Mouse (Mus musculus): Measurements from ENCODE around the gene Zfp14.

Zfp14 gene

DNA sequence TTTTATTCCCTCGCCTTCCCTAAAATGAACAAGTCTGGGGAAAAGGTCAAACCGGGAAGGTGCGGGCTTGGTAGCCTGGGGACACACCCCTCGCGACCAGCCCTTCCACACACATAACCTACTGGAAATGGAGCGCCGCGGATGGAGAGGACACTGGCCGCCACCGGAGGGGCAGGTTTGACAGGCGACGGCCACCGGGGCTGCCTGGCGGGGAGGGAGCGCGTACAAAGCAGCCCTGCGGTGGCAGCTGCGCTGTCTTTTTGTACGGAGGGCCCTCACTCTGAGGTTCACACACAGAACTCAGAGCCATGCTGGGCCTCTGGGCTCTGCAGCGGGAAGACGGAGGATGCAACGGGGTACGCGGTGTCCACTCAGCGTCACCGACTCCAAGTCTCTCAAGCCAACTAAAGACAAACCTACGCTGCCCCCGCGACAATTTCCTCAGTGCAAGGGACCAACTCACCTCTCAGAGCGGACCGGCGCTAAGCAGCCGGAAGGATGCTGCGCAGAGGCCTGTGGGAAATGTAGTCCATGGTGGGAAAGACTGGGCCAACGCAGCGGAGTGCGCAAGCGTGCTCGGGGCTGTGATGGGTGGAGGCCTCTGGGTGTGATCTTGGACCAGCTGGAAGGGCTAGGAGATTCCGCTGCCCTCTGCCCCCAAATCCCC lies at the start of gene Zfp14:
Zfp14 (minus strand) TSS at position 499 of the 667 bp plus-strand sequence.
- DNase-seq: peak; percentile 92

DNA sequence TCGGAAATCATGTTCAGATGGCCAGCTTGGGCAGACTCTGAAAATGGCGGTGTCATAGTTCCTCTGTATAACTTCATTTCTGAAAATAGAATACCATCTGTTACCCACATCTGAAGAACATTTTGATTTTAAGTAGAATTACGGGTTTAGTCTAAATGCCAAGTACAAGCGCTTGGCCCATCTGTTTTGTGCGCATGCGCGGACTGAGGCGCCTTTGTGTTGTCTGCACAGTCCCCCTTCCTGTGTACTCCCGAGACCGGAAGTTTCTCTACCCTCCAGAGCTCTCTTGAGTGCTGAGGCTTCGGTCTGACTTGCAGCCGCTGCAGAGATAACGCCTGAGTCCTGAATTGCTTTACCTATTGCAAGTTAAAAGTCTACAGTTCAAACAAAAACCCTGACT lies 48.1 kb upstream of the Zfp14 start:
- DNase-seq: peak; percentile 80

- no peak for DNase-seq
Observed at GRCm38 (mm10) chr7:30095551-30096125, 44.5 kb upstream of the Zfp14 start.

DNA sequence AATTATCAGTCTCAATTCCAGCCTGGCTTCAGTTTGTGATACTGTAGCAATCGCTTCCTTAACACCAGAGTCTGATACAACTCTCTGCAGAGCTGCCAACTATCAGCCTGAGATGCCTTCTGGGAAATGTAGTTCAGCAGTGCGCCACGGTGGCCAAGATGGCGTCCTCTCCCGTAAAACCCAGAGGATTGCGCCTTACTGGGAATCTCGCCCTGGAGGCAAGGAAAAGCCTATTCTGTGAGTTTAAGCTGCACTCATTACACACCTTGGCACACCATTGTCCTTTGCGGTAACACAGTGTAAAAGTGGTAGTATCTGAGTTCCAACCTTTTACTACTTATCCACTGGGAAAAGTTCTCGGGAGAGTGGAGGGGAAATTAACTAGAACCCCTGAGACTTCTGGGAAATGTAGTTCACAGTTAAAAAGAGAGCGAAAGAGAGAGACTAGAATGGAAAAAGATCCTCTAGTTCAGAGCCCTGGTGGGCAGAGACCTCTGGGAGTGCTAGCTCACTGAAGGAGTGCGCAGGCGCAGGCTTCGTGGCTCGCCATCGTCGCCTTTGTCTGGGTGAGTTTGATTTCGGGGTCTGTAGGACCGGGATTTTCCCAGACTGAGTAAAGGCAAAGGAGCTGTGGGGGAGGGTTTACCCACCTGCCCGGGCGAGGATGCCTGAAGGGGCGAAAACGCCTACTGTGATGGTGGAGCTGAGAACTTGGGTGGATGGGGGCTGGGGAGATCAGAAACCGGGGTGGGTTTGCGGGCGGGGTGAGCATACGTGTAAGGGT lies 43.7 kb upstream of the Zfp14 start, which contains the start of gene Zfp260:
Zfp260 (plus strand) TSS at position 132 of the 784 bp plus-strand sequence.
- peak; percentile 89 for DNase-seq

- peak; percentile 50 for DNase-seq
Observed at GRCm38 (mm10) chr7:30093918-30094415, 42.8 kb upstream of the Zfp14 start.

- DNase-seq: no peak
Observed at GRCm38 (mm10) chr7:30092666-30093065, 41.5 kb upstream of the Zfp14 start.

DNA sequence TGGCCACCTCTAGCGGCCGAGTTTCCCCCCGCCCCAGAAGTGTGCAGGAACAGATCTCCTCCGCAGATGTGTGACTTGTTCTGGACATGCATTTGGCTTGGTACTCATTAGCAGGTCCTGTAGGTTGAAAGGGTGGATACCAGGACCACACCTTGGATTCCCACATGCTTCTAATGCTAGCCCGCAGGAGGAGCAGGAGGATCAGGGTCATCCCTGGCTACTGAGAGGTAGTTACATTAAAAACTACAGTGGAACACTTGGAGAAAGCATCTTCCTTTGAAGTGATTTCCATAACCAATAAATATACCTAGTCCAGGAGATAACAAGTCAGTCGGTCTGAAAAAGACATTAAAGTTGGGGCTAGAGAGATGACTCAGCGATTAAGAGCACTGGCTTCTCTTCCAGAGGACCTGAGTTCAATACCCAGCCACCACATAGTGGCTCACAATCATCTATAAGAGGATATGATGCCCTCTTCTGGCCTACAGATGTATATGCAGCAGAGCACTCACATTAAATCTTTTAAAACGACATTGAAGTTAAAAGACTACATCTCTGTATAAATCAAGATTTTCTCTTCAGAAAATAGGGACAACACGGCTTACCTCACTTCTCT lies 39.9 kb upstream of the Zfp14 start:
- DNase-seq: no peak

DNA sequence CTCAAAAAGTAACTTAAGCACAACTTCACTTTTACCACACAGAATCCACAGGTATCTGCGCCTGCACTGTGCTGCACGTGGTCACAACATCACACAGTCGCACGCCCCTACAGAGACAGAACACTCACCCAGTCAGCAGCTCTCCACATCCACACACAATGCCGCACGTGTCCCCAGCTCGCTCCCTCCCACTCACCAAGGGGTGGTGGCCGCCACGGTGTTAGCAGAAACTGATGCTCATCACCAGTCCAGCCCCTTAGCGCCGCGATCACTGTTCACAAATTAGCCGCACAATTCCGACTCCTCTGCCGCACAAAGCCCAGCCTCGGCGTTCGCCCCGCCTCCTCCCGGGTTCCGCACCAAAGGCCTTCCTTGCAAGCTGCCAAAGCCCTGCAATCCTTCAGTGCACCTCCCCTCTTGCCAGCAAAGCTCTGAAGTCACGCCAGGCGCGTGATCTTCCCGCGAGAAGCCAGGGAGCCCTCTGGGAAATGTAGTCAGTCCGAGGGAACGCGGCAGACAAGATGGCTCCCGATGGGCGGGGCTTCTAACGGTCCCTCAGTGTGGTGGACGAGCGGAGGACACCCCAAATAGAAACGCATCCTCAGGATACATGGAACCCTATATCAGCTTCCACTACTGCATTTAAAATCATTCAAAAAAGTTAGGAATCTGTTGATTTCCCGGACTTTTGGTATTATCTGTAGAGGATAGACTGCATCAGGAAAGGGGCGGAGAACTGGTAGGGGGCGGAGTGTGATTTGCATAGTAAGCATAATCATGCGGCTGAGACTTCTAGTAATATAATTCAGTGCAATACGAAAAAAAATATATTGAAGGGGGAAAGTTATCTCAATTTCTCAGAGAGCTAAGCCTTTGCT lies 39.2 kb upstream of the Zfp14 start, which contains the start of the genes Gm26920 and Zfp566:
Gm26920 (minus strand) TSS at position 319 of the 878 bp plus-strand sequence.
Zfp566 (minus strand) TSS at position 436 of the 878 bp plus-strand sequence.
- DNase-seq: peak; percentile 98

GRCm38 (mm10) chr7:30089405-30089804 lies 38.2 kb upstream of the Zfp14 start:
- peak; percentile 51 for DNase-seq

GRCm38 (mm10) chr7:30086524-30086923 lies 35.3 kb upstream of the Zfp14 start:
- no peak for DNase-seq

DNA sequence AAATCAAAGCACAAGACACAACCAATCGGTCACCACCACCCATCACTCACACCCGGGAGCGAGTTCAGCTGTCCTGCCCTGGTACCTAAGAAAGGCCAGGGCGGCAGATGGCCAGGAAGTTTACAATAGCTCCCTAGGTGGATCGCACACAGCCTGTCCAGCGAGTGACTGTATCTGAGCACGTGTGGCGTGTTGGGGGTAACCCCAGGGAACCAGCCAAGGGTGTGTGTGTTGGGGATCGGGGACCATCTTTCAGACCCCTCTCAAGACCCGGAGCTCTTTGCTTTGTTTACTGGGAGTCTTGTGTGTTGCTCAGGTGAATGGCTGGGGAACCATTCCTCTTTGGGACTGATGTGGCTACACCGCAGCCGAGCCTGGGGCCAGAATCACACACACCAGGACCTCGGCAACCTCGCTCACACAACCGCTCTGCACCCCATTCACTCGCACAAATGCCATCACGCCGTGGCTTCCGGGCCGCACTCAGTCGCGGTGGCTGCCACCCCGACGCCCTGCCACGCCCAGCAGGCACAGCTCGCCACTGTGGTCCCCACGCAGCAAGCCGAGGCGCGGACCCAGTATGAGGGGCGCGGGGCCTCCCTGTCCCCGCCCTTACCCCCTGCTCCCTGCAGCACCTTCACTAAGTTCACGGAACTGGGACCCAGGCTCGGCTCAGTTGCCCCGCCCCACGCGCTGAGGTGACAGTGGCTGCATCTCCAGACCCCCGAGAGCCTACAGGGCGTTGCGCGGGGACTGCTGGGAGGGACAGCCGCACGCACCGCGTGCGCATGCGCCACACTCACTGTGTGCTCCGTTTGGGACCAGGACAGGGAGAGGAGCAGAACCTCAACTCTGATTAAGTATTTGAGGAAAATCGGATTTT lies 21.2 kb upstream of the Zfp14 start, which contains the start of gene Zfp82:
Zfp82 (minus strand) TSS at position 755 of the 883 bp plus-strand sequence.
- peak; percentile 89 for DNase-seq

GRCm38 (mm10) chr7:30064622-30065021 lies 13.4 kb upstream of the Zfp14 start:
- DNase-seq: no peak

DNA sequence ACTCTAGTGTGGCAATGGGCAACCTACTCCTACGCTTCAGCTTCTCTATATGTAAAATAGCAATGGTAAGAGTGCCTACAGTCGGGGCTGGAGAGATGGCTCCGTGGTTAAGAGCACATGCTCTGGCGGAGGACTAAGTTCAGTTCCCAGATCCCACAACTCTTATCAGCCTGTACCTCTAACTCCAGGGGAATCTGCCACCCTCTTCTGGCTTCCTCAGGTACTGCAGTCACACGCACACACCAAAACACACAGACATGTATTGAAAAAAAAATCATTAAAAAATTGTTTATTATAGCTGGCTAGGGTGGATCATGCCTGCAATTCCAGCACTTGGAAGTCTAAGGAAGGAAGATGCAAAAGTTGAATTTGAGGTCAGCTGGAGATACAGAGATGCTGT lies 11.3 kb upstream of the Zfp14 start:
- no peak for DNase-seq

DNA sequence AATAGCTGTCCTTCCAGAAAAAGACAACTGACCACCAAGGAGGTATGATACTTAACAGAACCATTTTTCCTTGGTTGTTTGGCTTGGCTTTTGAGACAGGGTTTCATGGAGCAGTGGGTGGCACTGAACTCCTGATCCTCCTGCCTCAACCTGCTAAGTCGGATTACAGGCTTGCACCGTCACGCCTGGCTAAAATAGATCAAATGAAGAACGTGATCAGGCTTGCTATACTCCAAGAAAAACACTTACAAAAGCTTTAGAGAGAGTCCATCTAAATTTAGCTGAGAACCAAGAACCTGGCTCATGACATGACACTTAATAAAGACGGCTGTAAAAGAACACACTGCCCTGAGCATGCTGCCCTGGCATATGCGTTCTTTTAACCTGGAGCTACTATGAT lies 9.2 kb upstream of the Zfp14 start:
- no peak for DNase-seq

DNA sequence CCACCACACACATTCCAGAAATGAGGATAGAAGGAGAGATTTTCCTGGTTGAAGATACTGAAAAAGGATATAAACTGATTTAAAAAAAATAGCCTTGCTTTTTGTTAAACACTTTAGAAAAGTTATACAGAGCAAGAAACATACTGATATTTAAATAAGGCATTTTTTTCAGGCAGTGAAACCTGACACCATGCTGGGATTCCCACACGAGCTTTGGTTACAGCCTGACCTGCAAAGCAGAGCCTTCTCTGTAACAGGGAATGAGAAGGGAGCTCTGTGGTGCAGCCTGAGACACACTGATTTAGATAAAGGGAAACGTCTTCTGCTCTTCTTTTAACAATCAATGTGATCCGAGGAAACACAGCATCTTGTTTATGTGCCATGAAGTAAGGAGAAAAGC lies 2.4 kb upstream of the Zfp14 start:
- DNase-seq: no peak

GRCm38 (mm10) chr7:30048126-30048525 lies 3.1 kb downstream of the Zfp14 start:
- no peak for DNase-seq

- DNase-seq: no peak
Observed at GRCm38 (mm10) chr7:30044354-30044753, 6.8 kb downstream of the Zfp14 start.

DNA sequence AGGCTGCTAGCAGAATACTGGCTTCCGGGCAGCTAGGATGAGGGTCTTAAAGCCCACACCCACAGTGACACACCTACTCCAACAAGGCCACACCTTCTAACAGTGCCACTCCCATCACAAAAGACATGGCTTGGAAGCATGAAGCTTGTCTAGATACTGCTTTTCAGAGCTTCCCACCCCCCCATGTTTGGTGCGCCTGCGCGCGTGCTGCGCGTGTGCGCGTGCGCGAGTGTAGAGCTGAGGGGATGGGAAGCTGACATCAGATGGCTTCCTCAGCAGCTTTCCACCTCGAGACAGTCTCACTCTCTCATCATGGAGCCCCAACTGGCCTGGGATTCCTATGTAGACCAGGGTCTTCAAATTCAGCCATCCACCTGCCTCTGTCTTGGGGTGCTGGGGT lies 16.8 kb downstream of the Zfp14 start:
- DNase-seq: no peak

DNA sequence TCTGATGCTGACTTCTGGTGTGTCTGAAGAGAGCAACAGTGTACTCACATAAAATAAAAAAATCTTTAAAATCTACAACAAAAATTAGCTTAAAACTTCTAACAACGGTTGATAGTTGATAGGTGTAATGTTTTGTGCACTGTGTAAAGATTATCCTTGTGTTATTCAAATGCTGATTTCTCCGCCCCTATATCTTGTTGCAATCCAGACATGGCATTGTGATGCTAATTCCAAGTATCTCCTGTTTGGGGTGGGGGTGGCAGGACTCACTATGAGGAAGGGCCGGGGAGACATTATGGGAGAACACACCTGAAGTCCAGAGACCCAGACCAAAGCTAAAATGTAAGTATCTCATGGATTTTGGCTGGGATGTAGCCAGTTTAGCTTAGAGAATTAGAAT lies 19.8 kb downstream of the Zfp14 start:
- DNase-seq: no peak

DNA sequence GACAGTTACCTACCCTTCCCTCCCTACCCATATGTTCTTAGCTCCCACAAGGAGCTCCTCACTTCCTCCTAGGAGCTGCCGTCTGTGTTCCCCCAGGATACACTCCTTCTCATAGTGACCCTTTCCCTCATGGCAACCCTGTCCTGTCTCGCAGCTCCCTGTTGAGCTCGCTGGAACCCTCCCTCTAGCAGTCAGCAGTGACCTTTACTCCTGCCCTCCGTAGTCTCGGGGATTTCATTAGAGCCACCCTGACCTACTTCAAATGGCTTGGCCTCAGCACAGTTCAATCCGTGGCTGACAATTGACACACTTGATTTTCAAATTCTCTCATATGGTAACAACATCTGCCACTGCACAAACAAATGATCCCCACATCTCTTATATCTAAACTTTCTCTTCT lies 20.5 kb downstream of the Zfp14 start:
- DNase-seq: no peak

DNA sequence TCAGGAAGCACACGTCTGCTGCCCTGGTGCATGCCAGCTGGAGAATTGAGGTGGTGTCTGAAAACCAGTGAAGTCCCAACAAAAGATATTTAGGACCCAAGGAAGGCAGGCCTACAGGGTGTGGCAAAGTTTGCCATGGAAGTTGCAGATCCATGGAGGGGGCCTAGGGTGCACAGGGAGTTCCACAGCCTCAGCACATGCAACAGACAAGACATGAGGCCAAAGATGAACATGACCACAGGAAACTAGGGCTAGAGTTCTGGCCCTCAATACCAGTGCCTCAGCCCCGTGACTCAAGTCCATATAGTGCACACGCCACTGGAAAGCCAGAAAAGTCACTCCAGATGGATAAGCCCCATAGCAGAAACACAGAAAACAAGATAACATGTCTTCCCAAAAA lies 22.6 kb downstream of the Zfp14 start:
- no peak for DNase-seq

All from cerebellum, adult 11-12 months (tissue).